Mouse (Mus musculus) lung, postnatal 0 days (tissue): ENCODE measurements around the gene Mgst2. TPM values are rescaled to one million over a fixed set of nuclear protein-coding genes. Genes with fewer than 3 reads are reported as not detected.

ENCODE experiments used
- ATAC-seq: fragments of 200-750 bp; cut with Nextera tagmentation; 2 replicates; pipeline ENCODE4 v1.8.0; 2017; ENCODE audit warnings: moderate library complexity
- DNase-seq: peaks from one replicate; pipeline ENCODE4 v3.0.0-alpha.2; 2016; ENCODE audit warnings: low spot score
- H3K27ac ChIP-seq: fragments of 300-500 bp; sonication (generic); 2 replicates; pipeline ENCODE4 v1.5.1; 2014; ENCODE audit warnings: antibody characterized with exemption, mild to moderate bottlenecking, low read length, mixed read lengths
- H3K27me3 ChIP-seq: fragments of 300-500 bp; sonication (generic); replicated peaks from 2 replicates; pipeline ENCODE4 v1.6.1; 2014; ENCODE audit warnings: low read length, mixed read lengths; ENCODE audit not compliant: insufficient read depth
- H3K36me3 ChIP-seq: fragments of 300-500 bp; sonication (generic); 2 replicates; pipeline ENCODE4 v1.6.1; 2014; ENCODE audit warnings: low read length, mixed read lengths; ENCODE audit not compliant: insufficient read depth
- H3K4me1 ChIP-seq: fragments of 300-500 bp; sonication (generic); 2 replicates; pipeline ENCODE4 v1.6.1; 2014; ENCODE audit warnings: antibody characterized with exemption, low read depth, low read length, mixed read lengths; ENCODE audit not compliant: insufficient read depth
- H3K4me2 ChIP-seq: fragments of 300-500 bp; sonication (generic); replicated peaks from 2 replicates; pipeline ENCODE4 v1.6.1; 2014; ENCODE audit warnings: low read depth, mild to moderate bottlenecking, low read length, moderate library complexity, mixed read lengths
- H3K4me3 ChIP-seq: fragments of 300-500 bp; sonication (generic); 2 replicates; pipeline ENCODE4 v1.5.1; 2014; ENCODE audit warnings: low read depth, low read length
- H3K9ac ChIP-seq: fragments of 300-500 bp; sonication (generic); replicated peaks from 2 replicates; pipeline ENCODE4 v1.6.1; 2014; ENCODE audit warnings: low read depth, mild to moderate bottlenecking
- H3K9me3 ChIP-seq: fragments of 300-500 bp; sonication (generic); 2 replicates; pipeline ENCODE4 v1.6.1; 2016; ENCODE audit warnings: low read length, mixed read lengths
- CTCF ChIP-seq: IDR thresholded peaks from 2 replicates; pipeline ENCODE4 v1.5.1; 2016; ENCODE audit warnings: antibody characterized with exemption, mild to moderate bottlenecking
- EP300 ChIP-seq: IDR thresholded peaks from 2 replicates; pipeline ENCODE4 v1.6.1; 2016; ENCODE audit warnings: antibody characterized with exemption, mild to moderate bottlenecking, control low read depth
- WGBS: fragments of 180-500 bp; shearing (Covaris S2); extraction: QIAGEN DNeasy Blood & Tissue Kit; methylation state at CpG from one replicate; pipeline ENCODE4 v1.1.7; 2014; 5-methylcytosine and 5-hydroxymethylcytosine counted together
- polyA plus RNA-seq: library from polyadenylated mRNA; unstranded; fragments of >200 nt; fragmentation: Nextera tagmentation; extraction: Ambion mirVana; gene quantifications from 2 replicates; pipeline ENCODE4 v1.2.1, GENCODE M21; 2015

The Mgst2 gene
- polyA plus RNA-seq, 1 experiment from 2014 or later, result 8.6 TPM

DNA sequence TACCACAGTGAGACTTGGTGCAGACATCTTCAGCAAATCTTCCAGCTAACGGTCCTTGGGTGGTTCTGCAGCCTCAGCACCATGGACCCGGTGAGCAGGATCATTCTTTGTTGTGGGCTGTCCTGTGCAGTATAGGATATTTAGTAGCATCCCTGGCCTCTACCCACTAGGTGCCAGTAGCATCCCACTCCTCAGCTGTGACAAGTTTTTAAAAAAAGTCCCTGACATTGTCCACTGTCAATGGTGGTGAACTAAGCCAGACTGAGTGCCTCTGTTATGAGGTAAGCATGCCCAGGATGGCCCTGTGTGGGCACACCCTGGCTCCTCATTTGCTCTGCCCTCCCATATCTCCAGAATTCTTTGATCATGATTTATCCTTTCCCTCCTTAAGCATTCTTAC lies 9.0 kb upstream of the Mgst2 start:
- Histone ChIP-seq H3K4me2 (no peak overlapping the region), H3K9me3 (no peaks in the 10 kb centered on the region), H3K27ac (no peak overlapping the region), H3K27me3 (no peaks in the 10 kb centered on the region), H3K36me3 (no peaks in the 10 kb centered on the region), H3K9ac (no peak overlapping the region), H3K4me3 (no peak overlapping the region), H3K4me1 (no peaks in the 10 kb centered on the region; the same call in 1 of the 2 replicates)
- TF ChIP-seq CTCF (peak; percentile 38), EP300 (no peak)
- DNase-seq (no peak), ATAC-seq (no peak)
- WGBS, result 73% methylated on average over 2 of the region's 2 CpGs

DNA sequence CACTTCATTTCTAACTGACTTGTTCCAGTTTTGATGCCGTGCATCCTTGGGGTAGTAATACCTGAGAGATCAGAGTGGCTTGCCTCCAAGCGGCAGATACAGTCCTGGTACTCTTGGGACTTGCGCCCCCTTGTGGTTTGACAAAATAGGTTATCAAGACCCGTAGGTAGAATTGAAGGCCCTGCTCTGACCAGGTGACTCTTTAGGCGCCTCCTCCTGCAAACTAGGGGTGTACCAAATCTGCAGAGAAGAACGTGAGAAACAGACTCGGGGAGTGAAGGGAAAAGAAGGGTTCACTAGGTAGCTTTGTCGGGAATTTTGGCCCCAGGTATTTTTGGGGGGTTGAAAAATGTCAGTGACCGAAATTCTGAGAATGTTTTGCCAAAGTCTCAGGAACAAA lies 7.9 kb upstream of the Mgst2 start:
- 5% methylated on average over 9 of the region's 9 CpGs for WGBS
- Histone ChIP-seq H3K27me3 (no peaks in the 10 kb centered on the region), H3K4me2 (peak overlapping the region; percentile 49), H3K9me3 (no peaks in the 10 kb centered on the region), H3K4me3 (no peak overlapping the region), H3K36me3 (no peaks in the 10 kb centered on the region), H3K9ac (no peak overlapping the region), H3K4me1 (no peaks in the 10 kb centered on the region; the same call in 1 of the 2 replicates), H3K27ac (0 out of 2 replicates have a peak overlapping the region, but pooled peaks have one; percentile 29)
- peak; percentile 89 for DNase-seq
- no peak for TF ChIP-seq EP300
- TF ChIP-seq CTCF, result peak; percentile 80
- ATAC-seq, result peak; percentile 80

DNA sequence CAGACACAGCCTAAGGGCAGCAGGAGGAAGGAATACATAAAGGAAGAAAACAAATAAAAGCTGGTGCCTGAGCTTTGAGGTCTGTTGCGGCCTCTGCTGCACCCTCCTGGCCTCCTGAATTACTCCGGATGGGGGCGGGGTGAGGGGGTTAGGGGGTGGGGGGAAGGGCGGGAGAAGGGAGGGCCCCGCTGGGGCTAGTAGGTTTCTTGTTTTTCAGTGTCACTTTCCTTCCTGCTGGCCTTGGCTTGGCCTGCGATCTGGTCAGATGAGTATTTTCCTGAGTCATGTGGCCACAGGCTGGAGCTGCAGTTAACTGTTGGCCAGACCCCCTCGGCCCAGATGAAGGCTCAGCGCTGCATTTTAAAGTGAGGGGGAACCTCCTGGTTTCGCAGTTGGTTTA lies 7.5 kb upstream of the Mgst2 start:
- Histone ChIP-seq H3K36me3 (no peaks in the 10 kb centered on the region), H3K4me1 (no peaks in the 10 kb centered on the region; the same call in 1 of the 2 replicates), H3K27ac (0 out of 2 replicates have a peak overlapping the region, but pooled peaks have one; percentile 29), H3K9me3 (no peaks in the 10 kb centered on the region), H3K9ac (no peak overlapping the region), H3K4me3 (no peak overlapping the region; the same call in 1 of the 2 replicates), H3K27me3 (no peaks in the 10 kb centered on the region), H3K4me2 (peak overlapping the region; percentile 49)
- WGBS, result under 1% methylated on average over 6 of the region's 9 CpGs
- peak; percentile 71 for ATAC-seq
- DNase-seq, result peak; percentile 72
- TF ChIP-seq EP300 (no peak), CTCF (no peak)

DNA sequence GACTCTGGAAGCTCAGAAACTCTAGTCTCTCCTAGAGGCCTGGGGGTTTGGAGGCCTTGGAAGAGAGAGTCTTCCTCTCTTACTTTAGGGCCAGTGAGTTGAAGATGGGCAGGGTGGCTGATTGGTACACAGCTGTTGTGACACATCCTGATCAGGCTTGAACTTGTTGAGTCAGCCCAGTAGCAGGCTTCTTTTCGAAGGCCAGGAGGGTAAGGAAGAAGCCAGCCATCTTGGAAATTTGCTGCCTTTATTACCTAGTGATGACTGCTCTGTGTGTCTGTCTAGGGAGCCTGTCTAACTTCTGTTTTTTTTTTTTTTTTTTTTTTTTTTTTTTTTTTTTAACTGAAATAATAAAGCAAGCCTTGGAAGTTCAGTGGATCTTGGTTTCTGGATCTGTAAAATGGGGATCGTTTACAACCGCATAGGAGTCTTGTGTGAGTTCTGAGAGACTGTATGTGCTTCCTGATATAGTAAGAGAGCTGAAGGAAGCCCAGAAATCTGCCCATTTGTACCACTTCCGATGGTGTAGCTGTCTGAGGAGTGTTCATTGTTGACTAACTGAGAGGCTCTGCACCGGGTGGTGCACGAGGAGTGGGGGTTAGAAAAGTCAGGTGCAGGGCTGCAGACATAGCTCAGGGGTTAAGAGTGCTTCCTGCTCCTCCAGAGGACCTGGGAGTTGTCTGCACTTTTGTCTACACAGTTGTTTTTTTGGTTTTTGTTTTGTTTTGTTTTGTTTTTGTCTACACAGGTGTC lies 5.7 kb upstream of the Mgst2 start:
- Histone ChIP-seq H3K4me2 (no peak overlapping the region), H3K4me1 (no peaks in the 10 kb centered on the region; the same call in 1 of the 2 replicates), H3K9ac (no peak overlapping the region), H3K9me3 (no peaks in the 10 kb centered on the region), H3K27ac (no peak overlapping the region), H3K36me3 (no peaks in the 10 kb centered on the region), H3K4me3 (no peak overlapping the region), H3K27me3 (no peaks in the 10 kb centered on the region)
- DNase-seq (no peak), ATAC-seq (no peak)
- WGBS, result 56% methylated on average over 6 of the region's 6 CpGs
- TF ChIP-seq CTCF (no peak), EP300 (no peak)

DNA sequence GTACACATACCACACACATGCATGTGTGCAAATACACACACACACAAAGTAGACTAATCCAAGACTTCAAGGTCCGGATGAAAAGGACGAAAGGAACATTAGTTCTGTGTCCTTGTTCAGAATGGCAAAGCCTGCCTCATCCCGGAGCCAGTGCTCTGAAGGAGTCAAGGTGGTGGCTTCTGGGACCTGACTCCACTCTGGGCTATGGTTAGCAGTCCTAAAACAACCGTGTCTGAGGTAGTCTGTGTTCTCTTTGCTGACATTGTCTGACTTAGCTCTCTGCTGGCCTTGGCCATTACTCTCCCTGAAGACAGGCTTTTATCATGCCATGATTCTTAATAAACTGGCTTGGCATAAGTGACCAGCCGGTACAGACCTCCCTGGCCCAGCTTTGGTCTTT lies 745 bp upstream of the Mgst2 start:
- ATAC-seq (no peak), DNase-seq (no peak)
- Histone ChIP-seq H3K27ac (no peak overlapping the region), H3K36me3 (no peaks in the 10 kb centered on the region), H3K9me3 (no peaks in the 10 kb centered on the region), H3K27me3 (no peaks in the 10 kb centered on the region), H3K4me3 (no peak overlapping the region), H3K9ac (no peak overlapping the region), H3K4me1 (no peaks in the 10 kb centered on the region; the same call in 1 of the 2 replicates), H3K4me2 (no peak overlapping the region)
- 85% methylated on average over 5 of the region's 5 CpGs for WGBS
- TF ChIP-seq CTCF, result no peak
- TF ChIP-seq EP300, result no peak

DNA sequence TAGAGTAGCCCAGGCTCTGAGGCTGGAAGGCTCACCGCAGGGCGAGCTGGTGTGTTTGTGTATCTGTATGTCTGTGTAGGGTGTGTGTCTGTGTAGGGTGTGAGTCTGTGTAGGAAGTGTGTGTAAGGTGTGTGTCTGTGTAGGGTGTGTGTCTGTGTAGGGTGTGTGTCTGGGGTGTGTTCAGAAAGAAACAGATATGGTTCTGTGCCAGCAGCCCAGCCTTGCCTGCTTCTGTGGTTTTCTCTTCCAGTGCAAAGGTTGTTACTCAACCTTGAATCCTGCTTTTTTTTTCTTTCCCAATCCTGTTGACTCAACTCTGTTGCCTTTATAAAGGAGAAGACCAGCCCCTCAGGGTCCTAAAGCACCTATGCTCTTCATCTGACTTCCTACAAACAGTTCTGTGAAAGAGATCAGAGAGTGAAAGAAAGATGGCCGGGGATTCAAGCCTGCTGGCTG lies 689 bp downstream of the Mgst2 start:
- Histone ChIP-seq H3K4me2 (no peak overlapping the region), H3K27me3 (no peaks in the 10 kb centered on the region), H3K4me1 (no peaks in the 10 kb centered on the region; the same call in 1 of the 2 replicates), H3K36me3 (no peaks in the 10 kb centered on the region), H3K9me3 (no peaks in the 10 kb centered on the region), H3K4me3 (no peak overlapping the region), H3K27ac (no peak overlapping the region), H3K9ac (no peak overlapping the region)
- 67% methylated on average over 3 of the region's 3 CpGs for WGBS
- ATAC-seq, result peak; percentile 54
- TF ChIP-seq EP300 (no peak), CTCF (no peak)
- DNase-seq, result peak; percentile 88
